Mouse (Mus musculus) lung, adult 2 months (tissue): ENCODE results near the gene Lefty1.

ENCODE experiments used
- CTCF ChIP-seq: fragments of 200-500 bp; IDR thresholded peaks from 2 replicates; pipeline ENCODE4 v1.5.1; 2011; ENCODE audit warnings: mild to moderate bottlenecking, low read length, control low read depth; ENCODE audit not compliant: insufficient read depth
- POLR2A ChIP-seq: fragments of 200-500 bp; IDR thresholded peaks from 2 replicates; pipeline ENCODE4 v1.6.1; 2011; ENCODE audit warnings: low read depth, mild to moderate bottlenecking, control low read depth, low read length, borderline replicate concordance; ENCODE audit errors: extremely low read depth

DNA sequence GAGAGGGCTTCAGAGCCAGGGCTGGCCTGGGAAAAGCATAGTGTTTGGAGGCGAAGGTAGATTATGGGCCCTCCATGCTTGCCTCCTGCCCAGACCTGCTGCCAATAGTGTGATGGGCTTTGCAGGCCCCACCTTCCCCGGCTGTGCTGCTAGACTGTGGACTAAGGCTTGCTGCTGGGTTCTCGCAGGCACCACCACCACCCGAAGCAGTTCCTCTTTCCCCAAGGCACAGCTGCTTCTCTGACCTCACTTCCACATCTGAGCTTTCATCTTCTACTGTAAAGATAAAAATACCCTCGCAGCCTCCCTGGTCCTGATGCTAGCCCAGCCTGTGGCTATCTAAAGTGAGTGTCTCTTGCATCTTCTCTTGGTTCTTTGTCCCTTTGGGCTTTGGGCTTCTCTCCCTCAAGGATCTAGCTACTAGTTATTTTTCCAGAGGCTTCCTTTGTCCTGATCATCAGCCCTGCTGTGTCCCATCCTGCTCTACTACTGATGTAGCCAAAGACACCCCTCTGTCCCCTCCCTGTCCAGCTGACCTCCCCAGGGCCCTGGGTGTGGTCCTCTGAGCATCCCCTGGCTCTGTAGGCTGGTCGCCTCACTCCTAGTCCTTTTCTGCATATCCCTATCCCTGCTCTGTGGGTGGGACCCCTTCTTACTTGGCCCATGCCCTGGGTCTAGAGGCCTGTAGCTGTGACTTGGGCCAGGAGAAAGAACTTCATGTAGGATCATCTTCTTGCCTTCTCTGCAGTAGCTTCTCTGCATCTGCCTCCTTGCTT lies 12.4 kb upstream of the Lefty1 start:
- TF ChIP-seq POLR2A: no peak
- TF ChIP-seq CTCF: no peak
